In genomic region chr1:125537131-125537530, GRCm38 (mm10) we compare ENCODE assay signal across 8 mouse cellular contexts.
"Had no signal": no experiment of that assay in that cellular context is flagged by ENCODE, and none has a peak within 500 bp of the region (broad histone marks: within the 10 kb centered on the region; RNA-seq: fewer than 3 reads in every experiment).

No protein-coding gene starts in this region.

- DNase-seq: lung, adult 18-20 months; lung, embryonic 14.5 days; lung, postnatal 10 days; lung, postnatal 4 days; right cerebral cortex, postnatal 14 days; thymus, adult 18-20 months; thymus, postnatal 14 days; thymus, postnatal 36 days had no signal
